Mouse (Mus musculus): Measurements from ENCODE around the gene Bmp6. TPM values are rescaled to one million over a fixed set of nuclear protein-coding genes. Genes with fewer than 3 reads are reported as not detected.

Gene Bmp6
- total RNA-seq, 2 experiments from 2014 or later: 8.9 to 11.6 TPM

DNA sequence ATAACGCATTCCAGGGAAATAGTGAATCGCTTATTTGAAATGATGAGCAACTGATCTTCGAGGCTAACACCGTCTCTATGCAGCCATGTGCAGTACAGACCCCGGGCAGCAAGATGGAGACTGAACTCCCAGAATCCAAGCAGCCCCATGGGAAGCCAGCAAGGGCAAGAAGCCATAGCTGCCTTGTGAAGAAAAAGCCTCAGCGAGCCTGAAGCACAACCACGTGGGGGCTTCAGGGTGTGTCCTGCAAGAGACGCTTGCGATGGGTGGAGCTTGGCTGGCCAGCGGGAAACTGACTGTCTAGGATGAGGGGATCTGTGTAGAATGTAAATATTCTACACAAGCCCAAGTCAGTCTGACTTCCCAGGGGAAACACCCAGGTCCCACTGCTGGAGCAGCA, 167.1 kb downstream of the Bmp6 start:
- no peak for DNase-seq (ENCODE audit: low spot score in 2 of 2)

DNA sequence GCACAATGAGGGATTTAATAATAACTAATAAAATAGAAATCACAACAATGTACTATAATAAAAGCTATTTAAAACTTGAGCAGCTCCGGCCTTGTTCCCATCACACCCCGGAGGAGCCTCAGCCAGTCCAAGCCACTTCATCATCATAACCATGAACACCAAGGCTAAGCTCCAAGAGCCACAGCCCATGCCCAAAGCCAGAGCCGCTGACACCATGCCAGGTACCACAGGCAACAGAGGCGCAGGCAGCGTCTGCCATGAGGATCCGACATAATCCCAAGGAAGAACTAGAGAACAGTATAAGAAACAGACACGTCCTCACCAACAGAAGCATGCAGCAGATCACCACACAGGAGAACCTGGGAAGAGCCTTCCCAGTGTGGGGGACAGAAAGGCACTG, 169.0 kb downstream of the Bmp6 start:
- DNase-seq (ENCODE audit: low spot score in 2 of 2): no peak

DNA sequence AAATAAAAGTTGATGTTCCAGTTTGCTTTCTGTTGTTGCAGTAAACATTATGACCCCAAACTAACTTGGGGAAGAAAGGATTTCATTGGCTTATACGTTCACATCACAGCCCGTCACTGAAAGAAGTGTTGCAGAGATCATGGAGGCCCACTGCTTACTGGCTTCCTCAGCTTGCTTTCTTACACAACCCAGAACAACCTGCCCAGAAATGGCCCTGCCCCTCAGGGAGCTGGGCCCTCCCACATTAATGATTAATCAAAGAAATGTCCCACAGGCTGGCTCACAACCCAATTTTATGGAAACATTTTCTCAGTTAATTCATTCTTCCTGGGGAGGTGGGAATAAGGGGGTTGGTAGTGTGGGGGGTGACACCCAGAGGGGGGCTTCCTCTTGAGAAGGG, 170.5 kb downstream of the Bmp6 start:
- DNase-seq (ENCODE audit: low spot score in 2 of 2): no peak

DNA sequence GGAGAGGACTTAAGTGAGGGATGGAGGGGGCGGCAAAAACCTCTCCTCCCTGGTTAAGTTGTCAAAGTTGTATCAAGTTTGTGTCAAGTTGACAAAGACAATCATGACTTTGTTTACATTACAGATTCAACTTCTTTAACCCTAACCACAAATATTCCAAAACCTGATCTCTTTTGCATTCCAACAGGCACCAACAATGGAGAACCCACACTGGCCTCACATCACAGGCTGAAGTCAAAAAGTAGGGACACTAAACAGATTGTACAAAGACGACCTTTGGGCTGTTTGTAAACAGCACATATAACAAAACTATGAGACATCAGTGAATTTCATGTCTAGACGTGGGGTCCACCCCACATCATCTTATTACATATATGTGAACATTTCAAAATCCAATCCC, 170.9 kb downstream of the Bmp6 start:
- DNase-seq (ENCODE audit: low spot score in 2 of 2): no peak

DNA sequence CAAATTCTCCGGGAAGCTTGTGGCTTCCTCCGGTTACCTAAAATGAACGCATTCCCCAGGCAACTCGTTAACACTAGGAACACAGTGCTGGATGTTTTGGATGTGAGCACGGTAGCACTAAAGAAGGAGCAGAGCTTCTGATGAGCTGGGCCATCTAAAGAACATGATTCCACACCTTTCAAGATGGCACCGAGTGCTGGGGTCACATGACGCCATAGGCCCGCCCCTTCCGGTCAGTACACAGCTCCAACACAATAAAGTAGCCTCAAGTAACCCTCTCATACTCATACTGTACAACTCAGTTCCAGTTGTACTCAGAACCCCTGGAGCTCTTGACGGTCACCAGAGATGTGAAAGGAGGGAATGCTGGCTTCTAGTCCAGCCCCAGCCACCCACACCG, 171.7 kb downstream of the Bmp6 start:
- no peak for DNase-seq (ENCODE audit: low spot score in 2 of 2)

DNA sequence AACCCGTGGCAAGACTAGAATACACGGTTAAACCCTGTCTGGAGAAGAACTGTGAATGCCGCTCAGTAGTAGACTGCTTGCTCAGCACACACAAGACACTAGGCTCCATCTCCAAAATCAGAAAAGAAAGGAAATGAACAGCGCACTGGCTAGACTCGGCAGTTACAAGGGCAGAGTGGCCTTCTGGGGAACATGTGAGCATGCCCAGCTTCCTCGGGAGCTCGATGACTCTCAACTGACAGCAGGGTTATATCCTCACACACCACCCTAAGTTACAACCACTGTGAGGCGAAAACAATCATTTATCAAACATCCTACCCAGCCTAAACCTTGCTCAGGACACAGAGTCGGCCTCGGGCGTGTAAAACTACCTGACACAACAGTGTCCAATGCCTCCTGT, 175.4 kb downstream of the Bmp6 start:
- no peak for DNase-seq (ENCODE audit: low spot score in 2 of 2)

DNA sequence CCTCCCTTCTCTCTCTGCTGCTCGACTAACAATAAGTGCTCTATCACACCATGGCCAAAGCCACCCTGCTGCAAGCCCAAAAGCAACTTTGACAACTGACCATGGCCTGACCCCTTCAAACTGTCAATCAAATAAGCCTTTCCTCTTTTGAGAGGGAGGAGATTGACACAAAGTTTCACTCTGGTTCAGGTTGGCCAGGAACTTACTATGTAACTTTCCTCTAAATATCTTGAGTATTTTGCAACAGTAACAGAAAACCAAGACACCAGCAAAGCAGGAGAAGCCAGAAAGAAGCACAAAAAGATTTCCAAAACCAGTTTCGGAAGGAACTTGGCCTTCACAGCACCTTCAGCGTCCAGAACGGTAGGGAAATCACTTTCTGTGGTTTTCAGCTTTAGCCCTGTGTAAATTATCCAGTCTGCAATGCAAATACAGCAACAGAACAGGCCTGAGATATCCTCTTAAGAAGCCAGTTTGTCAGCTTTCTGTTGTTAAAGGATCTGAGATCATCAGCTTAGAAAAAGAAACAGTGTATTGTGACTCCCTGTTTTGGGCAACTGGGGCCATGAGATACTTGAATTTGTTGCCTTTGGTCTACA, 177.2 kb downstream of the Bmp6 start:
- DNase-seq (ENCODE audit: low spot score in 2 of 2): no peak

DNA sequence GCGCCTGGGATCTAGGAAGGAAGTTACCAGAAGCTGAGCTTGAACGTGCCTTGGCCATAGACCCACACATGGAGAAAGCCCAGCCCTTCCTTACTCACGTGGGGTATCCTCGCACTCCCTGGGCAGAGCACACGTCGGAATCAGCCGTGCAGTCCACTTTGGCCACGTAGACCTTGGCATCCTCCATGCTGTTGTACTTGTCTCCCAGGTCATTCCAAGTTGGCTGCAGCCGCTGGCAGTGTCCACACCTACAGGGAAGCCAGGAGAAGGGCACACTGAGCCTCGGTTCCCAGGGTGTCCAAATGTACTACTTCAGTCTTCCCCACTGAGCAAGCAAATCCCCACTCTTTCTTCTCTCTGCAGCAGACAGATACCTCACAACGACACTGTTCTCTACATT, 178.3 kb downstream of the Bmp6 start:
- no peak for DNase-seq (ENCODE audit: low spot score in 2 of 2)

DNA sequence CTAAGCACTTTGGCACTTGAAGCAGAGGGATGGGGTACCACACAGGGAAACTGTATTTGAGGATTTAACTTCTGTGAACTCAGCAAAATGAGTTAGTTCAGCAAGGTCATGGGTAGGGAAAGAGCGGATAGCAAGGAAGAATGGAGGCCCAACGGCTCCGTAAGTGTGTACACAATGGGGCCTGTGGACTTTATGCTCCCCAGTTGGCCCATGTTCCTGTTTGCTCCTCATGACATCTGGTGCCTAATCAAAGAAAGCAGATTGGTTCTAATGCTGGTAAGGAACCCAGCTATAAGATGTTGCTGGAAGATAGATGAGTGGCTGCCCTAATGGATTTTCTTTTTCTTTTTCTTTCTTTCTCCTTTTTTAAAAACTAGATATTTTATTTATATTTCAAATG, 180.4 kb downstream of the Bmp6 start:
- no peak for DNase-seq (ENCODE audit: low spot score in 2 of 2)

DNA sequence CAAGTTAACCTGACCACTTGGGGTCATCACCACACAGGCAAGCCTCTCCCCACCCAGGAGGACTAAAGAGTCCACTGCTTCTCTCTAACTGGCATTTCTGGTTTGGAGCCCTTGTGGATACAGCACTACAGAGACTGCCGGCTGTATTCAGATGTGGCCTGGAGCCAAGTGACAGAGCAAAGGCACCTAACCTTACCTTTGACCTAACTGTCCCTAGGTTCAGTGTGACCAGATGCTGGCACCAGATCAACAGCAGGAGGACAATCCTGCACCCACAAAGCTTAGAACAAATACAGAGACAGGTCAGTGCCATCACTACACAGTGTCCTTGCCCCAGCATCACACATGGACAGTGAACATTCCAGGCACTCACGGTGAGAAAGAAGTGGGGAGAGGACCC, 181.2 kb downstream of the Bmp6 start:
- no peak for DNase-seq (ENCODE audit: low spot score in 2 of 2)

DNA sequence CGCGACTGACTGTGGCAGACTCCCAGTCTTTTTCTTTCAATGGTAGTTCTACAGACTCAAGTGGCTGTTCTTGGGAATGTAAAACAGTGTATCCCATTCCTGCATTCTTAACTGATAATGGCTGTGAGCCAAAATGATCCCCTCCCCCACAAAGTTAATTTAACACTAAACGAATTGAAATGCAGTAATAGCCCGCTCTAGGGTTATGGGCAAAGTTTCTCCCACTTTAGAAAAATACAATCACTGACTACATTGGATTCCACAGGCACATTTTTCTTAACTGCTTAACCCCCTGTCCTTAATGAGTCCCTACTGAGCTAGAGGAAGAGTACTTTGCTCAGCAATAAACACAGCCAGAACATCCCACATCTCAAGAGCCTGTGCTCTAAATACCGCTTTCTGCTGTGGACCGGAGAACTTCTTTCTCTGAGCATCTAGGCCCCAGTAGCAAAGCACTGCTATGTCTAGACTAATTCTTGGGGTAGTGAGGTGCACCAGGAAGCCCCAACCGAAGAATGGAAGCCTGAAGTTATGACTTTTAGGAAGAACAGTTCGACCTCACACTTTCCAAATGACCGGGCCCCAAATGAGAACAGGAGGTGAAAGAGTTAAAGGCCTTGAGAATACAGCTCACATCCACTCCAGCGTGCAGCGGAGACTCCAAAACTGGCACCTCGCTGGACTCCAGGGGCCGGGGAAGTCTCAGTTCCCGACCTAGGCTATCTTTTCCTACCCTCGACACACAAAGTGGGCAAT, 182.3 kb downstream of the Bmp6 start:
- DNase-seq (ENCODE audit: low spot score in 2 of 2): no peak

DNA sequence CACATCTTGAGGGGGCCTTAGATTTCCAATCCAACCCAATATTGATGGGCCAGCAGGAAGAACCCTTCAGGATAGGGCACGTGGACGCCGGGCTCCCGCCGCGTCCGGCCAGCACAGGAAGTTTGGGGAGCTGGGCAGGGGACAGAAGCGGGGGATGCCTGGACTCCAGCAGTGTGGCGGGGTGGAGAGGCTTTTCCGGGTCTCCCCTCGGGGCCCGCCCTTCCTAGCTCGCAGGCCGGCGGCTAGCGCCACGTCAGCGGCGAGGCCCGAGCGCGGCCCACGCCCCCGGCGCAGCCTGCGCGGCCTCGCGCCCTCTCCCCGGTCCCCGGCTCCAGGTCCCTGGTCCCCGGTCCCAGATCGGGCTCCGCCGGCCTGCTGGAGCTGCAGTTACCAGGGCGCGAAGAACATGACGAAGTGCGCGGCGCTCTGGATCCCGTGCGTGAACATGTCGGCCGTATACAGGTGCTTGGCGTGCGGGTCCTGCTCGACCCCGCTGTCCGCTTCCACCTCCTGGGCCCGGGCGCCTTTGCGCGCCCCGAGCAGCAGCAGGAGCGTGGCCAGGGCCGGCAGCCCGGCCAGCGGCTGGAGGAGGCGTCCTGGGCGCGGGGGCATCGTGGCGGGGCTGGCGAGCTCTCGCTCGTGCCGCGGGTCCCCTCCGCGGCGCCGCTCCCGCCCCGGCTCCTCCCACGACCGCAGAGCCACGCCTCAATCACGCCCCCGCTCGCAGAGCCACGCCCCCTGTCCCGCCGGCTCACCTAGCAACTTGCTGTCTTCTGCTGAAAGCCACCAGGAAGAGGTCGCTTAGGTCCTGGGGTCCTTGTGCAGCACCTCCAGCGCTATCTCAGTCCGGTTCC, 183.1 kb downstream of the Bmp6 start:
- DNase-seq (ENCODE audit: low spot score in 2 of 2): peak; percentile 76 to 80

DNA sequence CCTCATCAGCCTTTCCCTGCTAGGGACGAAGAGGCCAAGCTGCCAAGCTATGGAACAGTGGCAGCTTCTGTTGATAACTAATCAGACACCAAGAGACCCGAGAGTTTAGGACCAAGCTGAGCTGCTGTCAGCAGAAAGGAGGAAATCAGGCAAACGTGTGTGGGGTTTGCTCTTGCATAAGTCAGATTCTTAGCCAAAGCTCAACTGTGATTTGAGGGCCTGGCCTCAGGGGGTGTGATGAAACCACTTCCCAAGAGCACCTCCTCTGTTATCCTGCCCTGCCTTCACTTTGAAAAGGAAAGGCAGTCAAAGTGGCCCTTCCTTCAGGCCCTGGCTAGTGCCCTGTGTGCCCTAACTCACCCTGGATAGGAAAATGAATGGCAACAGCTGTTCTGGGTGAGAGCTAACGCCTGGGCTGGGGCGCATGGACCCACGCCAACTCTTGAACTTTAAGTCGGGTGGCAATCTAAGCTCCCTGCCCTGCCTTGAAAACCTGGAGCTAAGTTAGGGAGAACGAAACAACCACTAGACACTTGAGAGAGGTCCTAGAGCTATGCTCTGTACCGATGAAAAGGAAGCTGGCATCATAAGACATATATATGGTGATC, 183.9 kb downstream of the Bmp6 start, which contains the start of gene Txndc5:
TSS of gene Txndc5 (minus strand) at position 138 of the 608 bp plus-strand sequence.
- no peak for DNase-seq (ENCODE audit: low spot score in 2 of 2)

DNA sequence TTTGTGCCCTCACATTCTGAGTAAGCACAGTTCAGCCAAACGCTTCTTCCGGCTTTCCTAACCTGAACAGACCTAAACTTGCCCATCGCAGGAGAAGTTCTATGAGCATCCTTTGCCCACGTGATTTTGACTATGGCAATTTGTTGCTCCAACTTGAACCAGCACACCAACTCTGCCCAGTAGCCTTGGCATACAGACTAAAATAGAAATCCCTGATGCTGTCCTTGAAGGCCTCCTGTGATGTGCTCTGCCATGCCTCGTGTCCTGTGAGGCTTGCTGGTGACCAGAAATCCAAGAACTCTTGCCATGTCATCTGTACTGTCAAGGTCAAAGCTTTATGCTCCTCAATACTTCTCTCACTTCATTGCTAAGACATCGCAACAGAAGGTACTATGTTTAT, 184.7 kb downstream of the Bmp6 start:
- DNase-seq (ENCODE audit: low spot score in 2 of 2): no peak

DNA sequence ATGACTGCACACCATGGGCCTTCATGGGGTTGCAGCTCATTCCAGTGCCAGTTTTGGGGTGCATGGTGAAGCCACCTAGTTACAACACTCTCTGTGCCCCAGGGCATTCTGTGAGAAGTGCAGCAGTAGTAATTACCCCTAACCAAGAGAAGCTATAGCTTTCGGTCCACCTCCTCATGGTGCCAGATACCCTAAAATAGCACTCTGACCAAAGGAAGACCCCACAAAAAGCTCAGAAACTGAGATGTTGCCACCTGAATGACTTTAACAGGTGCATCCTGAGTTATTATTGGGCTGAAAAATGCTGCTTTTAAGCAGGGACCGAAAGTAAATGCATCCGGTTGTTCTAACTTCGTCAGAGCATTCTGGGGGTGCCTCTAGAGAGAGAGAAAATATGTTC, 186.6 kb downstream of the Bmp6 start:
- no peak for DNase-seq (ENCODE audit: low spot score in 2 of 2)

DNA sequence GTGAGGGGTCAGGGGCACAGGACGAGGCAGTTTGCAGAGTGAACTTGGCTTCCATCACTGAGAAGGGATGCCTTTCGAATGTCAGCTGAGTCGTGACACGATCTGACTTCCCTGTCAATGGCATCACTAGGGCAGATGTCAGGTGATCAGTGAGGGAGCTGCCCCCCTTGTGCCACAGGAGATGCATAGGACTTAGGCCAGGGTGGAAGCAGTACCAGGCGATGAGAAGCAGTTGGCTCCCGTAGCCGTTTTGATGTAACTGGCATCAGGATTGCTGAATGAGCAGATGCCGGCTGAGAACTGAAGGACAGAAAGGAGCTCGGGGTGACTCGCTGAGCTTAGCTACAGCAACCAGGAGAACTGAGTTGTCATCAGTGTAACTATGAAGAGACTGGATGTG, 188.6 kb downstream of the Bmp6 start:
- no peak for DNase-seq (ENCODE audit: low spot score in 2 of 2)

DNA sequence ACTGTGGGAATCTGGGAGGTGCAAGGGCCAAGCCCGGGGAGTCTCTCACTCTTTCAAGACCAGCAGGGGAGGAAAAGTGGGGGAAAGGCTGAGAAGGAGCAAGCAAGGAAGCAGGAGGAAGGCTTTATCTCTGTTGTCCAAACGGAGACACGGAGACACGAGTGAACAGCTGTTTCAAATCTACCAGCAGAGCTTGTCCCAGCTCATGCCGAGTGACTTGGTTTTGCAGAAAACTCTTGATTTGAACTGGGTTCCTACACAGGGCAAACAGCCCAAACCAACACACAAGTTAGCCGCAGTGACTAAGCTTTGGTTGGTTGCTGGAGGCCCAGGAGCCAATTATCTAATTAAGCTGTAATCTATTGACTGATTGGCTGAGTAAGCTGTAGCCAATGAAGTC, 189.1 kb downstream of the Bmp6 start:
- DNase-seq (ENCODE audit: low spot score in 2 of 2): no peak

DNA sequence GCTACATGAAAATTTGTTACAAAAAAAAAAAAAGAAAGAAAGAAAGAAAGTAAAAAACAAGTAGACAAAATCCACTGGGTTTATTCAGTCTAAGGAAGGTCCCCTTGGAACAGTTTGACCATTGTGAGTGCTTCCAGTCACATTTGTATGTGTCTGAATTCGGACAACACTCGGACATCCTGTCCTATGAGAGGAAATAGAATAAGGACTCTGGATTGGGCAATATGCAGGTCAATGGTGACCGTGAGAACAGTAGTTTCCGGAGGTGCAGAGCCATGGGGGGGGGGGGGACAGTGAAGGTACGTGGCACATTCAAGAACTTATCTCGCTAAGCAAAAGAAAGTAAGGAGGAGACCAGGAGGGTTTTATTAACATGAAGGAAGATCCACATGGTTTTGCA, 189.8 kb downstream of the Bmp6 start:
- DNase-seq (ENCODE audit: low spot score in 2 of 2): no peak

DNA sequence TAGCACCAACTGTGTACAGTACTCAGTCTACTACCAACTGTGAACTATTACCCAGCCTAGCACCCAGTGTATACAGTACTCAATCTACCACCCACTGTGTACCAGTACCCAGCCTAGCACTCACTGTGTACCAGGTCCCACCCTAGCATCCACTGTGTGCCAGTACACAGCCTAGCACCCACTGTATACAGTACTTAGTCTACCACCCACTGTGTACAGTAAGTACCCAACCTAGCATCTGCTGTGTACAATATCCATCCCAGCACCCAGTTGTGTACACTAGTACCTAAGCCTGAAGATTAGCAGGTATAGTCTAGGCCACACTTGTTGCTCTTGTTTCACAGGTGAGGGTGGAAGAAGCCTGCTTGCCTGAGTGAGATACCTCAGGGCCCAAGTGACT, 192.6 kb downstream of the Bmp6 start:
- DNase-seq (ENCODE audit: low spot score in 2 of 2): no peak

DNA sequence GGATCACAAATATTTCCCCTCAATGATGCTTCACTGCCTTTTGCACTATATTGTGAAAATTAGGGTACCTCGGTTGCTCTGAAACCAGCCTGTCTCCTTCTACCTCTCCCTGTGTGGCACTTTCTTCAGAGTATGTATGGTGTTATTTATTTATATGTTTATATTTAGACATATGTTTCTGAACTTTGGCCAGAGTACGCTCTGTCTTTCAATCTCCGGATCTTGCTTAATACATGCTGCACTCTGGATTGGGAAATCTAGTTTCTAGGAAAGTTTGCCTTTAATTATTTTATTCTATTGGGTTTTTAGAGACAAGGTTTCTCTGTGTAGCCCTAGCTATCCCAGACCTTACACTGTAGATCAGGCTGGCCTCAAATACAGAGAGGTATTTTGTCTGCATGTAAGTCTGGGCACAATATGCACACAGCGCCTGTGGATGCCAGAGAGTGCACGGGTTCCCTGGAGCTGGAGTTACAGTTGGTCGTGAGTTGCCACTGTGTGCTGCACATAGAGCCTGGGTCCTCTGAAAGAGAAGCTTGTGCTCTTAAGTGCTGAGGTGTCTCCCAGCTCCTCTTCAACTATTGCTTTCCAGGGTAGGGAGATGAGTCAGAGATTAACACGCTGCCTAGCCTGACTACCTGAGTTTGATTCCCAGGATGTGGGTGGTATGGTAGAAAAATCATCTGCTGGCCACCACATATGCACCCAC, 194.4 kb downstream of the Bmp6 start:
- DNase-seq (ENCODE audit: low spot score in 2 of 2): no peak

DNA sequence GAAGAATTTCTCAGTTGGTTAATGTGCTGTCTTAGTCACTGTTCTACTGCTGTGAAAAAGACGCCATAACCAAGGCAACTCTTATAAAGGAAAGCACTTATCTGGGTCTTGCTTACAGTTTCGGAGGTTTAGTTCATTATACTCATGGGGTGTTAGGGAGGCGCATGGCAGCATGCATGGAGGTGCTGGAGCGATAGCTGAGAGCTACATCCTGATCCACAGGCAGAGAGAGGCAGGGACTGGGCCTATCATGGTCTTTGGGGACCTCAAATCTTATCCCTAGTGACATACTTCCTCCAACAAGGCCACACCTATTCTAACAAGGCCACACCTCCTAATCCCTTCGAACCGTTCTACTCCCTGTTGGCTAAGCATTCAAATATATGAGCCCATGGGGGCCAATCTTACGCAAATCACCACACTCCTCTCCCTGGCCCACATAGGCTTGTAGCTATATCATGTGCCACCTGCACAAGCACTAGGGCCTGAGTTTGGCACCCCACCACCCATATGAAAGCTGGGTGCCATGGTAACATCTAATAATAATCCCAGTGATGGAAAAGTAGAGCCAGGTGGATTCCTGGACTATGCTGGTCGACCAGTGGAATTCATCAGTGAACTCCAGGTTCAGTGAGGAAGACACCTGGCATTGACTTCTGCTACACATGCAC, 198.7 kb downstream of the Bmp6 start:
- DNase-seq (ENCODE audit: low spot score in 2 of 2): no peak
